Mouse (Mus musculus): Measurements from ENCODE around the gene Gps2. TPM values are rescaled to one million over a fixed set of nuclear protein-coding genes. Genes with fewer than 3 reads are reported as not detected.
A peak's percentile ranks its signal among the peaks of the same experiment; 100 is the strongest.
"Not testable (repeated sequence)": the region's sequence is repeated elsewhere in the genome, so short reads cannot be mapped to it uniquely, and the experiment has no call there.

The Gps2 gene
- polyA plus RNA-seq, 1 experiment from 2014 or later = 90.8 TPM

DNA sequence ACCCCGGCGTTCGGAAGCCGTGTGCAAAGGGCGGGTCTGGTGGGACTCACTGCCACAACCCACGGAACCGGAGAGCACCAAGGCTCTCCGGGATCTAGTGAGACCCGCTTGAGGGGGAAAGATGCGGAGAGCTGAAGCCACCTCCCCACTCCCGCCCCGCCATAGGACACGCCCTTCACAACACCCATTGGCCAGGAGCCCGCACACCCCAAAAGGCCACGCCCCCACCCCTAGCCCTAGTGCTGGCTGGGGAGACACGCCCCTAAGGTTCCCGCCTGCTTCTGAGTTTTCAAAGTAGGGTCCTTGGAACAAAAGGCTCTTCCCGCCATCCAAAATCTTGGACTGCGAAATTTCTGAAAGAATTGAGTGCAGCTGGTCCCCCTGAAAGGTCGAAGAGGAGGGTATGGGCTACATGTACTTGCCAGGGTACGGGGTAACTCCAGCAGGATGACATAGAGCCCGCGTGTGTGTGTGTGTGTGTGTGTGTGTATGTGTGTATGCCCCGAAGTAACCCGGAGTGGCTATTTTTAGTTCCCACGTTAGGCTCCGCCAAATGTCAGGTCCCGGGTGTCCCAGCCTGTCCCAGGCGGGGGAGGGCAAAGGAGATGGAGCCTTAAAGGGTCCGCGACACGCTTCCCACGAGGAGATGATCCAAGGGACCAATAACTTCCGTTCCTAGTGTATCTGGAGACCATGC is 34.5 kb downstream of the Gps2 start, which contains the start of gene Slc2a4:
Gene Slc2a4, minus strand, starts transcription at position 123 of the 697 bp plus-strand sequence.
- DNase-seq (ENCODE audit: low spot score) (peak; percentile 99), ATAC-seq (ENCODE audit: insufficient number of reproducible peaks, low FRiP score, low TSS enrichment, low read depth) (peak; percentile 94)
- peak within 1 kb of the TSS; percentile 53 for H3K4me3 ChIP-seq (ENCODE audit: low read depth, low read length)
- peak within 1 kb of the TSS; percentile 85 for H3K9ac ChIP-seq (ENCODE audit: low read length)
- H3K36me3 ChIP-seq (ENCODE audit: control insufficient read depth, insufficient read depth, low read length) = peaks cover 7% of the 10 kb centered on the region; the same call in 1 of the 2 replicates
- under 1% methylated on average over 34 of the region's 34 CpGs for WGBS
- no peaks in the 10 kb centered on the region for H3K9me3 ChIP-seq (ENCODE audit: control insufficient read depth, low read length)
- no peaks in the 10 kb centered on the region for H3K27me3 ChIP-seq (ENCODE audit: control insufficient read depth, insufficient read depth, low read length)
- H3K4me1 ChIP-seq (ENCODE audit: control insufficient read depth, insufficient read depth, low read length) = peaks cover 7% of the 10 kb centered on the region; the same call in 1 of the 2 replicates
- peak within 1 kb of the TSS; percentile 82 for H3K4me2 ChIP-seq (ENCODE audit: low read depth, severe bottlenecking)
- H3K27ac ChIP-seq (replicated peaks; ENCODE audit: low read depth, low read length) = peak within 1 kb of the TSS; percentile 95

DNA sequence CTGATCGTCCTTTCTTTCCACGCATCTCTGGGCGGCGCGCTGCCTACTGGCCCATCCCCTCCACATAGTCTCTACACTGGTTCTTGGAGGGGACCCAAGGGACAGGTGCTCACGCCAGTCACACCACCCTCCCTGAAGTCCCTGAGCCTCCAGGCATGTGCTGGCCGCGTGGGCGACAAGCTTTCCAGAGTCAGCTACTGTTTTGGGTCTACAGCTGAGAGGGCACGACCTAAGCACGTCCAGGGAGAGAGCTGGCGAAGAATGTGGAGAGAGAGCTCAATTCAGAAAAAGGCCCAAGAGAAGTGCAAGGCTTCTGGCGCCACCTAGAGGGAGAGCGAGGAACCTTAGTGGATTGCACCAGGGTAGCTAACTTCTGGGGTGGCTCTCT is 35.1 kb downstream of the Gps2 start:
- H3K27me3 ChIP-seq (ENCODE audit: control insufficient read depth, insufficient read depth, low read length) = no peaks in the 10 kb centered on the region
- no peaks in the 10 kb centered on the region for H3K9me3 ChIP-seq (ENCODE audit: control insufficient read depth, low read length)
- peaks cover 7% of the 10 kb centered on the region; the same call in 1 of the 2 replicates for H3K4me1 ChIP-seq (ENCODE audit: control insufficient read depth, insufficient read depth, low read length)
- ATAC-seq (ENCODE audit: insufficient number of reproducible peaks, low FRiP score, low TSS enrichment, low read depth) (peak; percentile 48), DNase-seq (ENCODE audit: low spot score) (peak; percentile 98)
- WGBS = 0% methylated on average over 14 of the region's 14 CpGs
- peak overlapping the region; percentile 85 for H3K9ac ChIP-seq (ENCODE audit: low read length)
- peak overlapping the region; percentile 53 for H3K4me3 ChIP-seq (ENCODE audit: low read depth, low read length)
- H3K36me3 ChIP-seq (ENCODE audit: control insufficient read depth, insufficient read depth, low read length) = peaks cover 7% of the 10 kb centered on the region; the same call in 1 of the 2 replicates
- peak overlapping the region; percentile 82 for H3K4me2 ChIP-seq (ENCODE audit: low read depth, severe bottlenecking)
- peak overlapping the region; percentile 95 for H3K27ac ChIP-seq (replicated peaks; ENCODE audit: low read depth, low read length)

DNA sequence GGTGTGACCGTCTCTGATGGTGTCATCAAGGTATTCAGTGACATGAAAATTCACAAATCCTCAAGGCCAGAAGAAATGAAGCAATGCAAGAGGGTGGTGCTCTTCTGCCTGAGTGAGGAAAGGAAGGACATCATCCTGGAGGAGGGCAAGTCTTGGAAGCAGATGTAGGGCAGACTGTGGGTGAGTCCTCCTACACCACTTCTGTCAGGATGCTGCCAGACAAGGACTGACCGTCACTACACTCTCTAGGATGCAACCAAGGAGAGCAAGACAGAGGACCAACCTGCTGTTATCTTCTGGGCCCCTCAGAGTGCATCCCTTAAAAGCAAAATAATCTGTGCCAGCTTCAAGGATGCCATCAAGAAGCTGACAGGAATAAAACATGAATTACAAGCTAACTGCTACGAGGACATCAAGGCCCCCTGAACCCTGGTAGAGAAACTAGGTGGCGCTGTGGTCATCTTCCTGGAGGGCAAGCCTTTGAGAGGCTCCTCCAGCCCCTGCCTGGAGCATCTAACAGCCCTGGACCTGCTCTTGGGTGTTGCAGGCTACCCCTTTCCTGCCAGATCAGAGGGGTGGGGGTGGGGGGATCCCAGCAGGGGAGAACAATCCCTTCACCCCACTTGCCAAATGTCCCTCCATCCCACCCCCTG is 37.2 kb downstream of the Gps2 start:
- DNase-seq (ENCODE audit: low spot score) = no peak
- Histone ChIP-seq H3K4me1 (ENCODE audit: control insufficient read depth, insufficient read depth, low read length) (peaks cover 7% of the 10 kb centered on the region; the same call in 1 of the 2 replicates), H3K27me3 (ENCODE audit: control insufficient read depth, insufficient read depth, low read length) (no peaks in the 10 kb centered on the region), H3K4me2 (ENCODE audit: low read depth, severe bottlenecking) (no peak overlapping the region), H3K27ac (replicated peaks; ENCODE audit: low read depth, low read length) (no peak overlapping the region), H3K9me3 (ENCODE audit: control insufficient read depth, low read length) (no peaks in the 10 kb centered on the region), H3K9ac (ENCODE audit: low read length) (no peak overlapping the region), H3K36me3 (ENCODE audit: control insufficient read depth, insufficient read depth, low read length) (no peaks in the 10 kb centered on the region), H3K4me3 (ENCODE audit: low read depth, low read length) (no peak overlapping the region)
- 41% methylated on average over 4 of the region's 4 CpGs for WGBS
- ATAC-seq (ENCODE audit: insufficient number of reproducible peaks, low FRiP score, low TSS enrichment, low read depth) = no peak

DNA sequence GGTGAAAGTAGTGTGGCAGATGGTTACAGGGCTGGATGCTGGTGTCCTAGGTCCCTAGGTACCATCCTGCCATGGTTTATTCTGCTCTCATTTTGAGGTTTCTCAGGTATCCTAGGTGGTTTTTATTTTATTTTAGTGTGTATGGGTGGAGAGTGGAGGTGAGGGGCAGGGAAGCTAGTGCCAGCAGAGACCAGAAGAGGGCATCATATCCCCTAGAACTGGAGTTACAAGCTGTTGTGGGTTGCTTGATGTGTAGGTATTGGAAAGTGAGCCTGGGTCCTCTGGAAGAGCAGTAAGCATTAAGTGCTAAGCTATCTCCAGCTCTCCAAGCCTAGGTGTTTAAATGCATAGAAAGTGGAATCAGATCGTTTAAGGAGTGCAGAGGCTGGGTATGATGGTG is 38.6 kb downstream of the Gps2 start:
- ATAC-seq (ENCODE audit: insufficient number of reproducible peaks, low FRiP score, low TSS enrichment, low read depth) = no peak
- Histone ChIP-seq H3K4me1 (ENCODE audit: control insufficient read depth, insufficient read depth, low read length) (peaks cover 3% of the 10 kb centered on the region; the same call in 1 of the 2 replicates), H3K9me3 (ENCODE audit: control insufficient read depth, low read length) (no peaks in the 10 kb centered on the region), H3K27me3 (ENCODE audit: control insufficient read depth, insufficient read depth, low read length) (no peaks in the 10 kb centered on the region), H3K27ac (replicated peaks; ENCODE audit: low read depth, low read length) (no peak overlapping the region), H3K9ac (ENCODE audit: low read length) (no peak overlapping the region), H3K4me2 (ENCODE audit: low read depth, severe bottlenecking) (no peak overlapping the region), H3K4me3 (ENCODE audit: low read depth, low read length) (no peak overlapping the region), H3K36me3 (ENCODE audit: control insufficient read depth, insufficient read depth, low read length) (no peaks in the 10 kb centered on the region)
- no peak for DNase-seq (ENCODE audit: low spot score)
- 63% methylated on average over 1 of the region's 1 CpGs for WGBS

DNA sequence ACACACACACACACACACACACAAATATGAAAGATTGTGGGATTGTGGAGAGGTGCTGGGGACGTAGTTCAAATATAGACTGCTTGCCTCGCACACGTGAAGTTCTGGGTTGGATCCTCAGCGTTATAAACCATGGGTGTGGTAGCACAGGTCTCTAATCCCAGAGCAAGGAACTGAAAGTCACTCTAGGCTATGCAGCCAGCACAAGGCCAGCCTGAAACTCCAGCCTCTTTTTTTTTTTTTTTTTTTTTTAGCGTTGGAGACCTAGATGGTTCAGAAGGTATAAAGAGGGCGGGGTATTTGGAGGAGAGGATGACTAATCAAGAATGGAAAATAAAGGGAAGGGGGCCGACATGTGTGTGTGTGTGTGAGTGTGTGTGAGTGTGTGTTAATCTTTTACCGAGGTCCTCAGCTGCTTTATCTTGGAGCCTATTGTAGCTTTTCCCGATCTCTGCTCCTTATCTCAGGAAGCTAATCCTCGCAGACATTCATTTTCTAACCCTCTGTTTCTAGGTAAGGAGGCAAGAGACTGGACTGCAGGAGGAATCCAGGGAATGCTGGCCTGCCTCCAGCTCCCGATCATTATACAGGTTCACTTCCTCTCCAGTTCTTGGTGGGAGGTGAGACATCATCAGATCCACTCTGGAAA is 39.7 kb downstream of the Gps2 start:
- Histone ChIP-seq H3K4me1 (ENCODE audit: control insufficient read depth, insufficient read depth, low read length) (no peaks in the 10 kb centered on the region), H3K27me3 (ENCODE audit: control insufficient read depth, insufficient read depth, low read length) (no peaks in the 10 kb centered on the region), H3K27ac (replicated peaks; ENCODE audit: low read depth, low read length) (no peak overlapping the region), H3K9ac (ENCODE audit: low read length) (no peak overlapping the region), H3K36me3 (ENCODE audit: control insufficient read depth, insufficient read depth, low read length) (no peaks in the 10 kb centered on the region), H3K4me3 (ENCODE audit: low read depth, low read length) (no peak overlapping the region), H3K4me2 (ENCODE audit: low read depth, severe bottlenecking) (no peak overlapping the region), H3K9me3 (ENCODE audit: control insufficient read depth, low read length) (no peaks in the 10 kb centered on the region)
- DNase-seq (ENCODE audit: low spot score) (no peak), ATAC-seq (ENCODE audit: insufficient number of reproducible peaks, low FRiP score, low TSS enrichment, low read depth) (no peak)
- whole genome bisulfite sequencing = 78% methylated on average over 11 of the region's 11 CpGs

DNA sequence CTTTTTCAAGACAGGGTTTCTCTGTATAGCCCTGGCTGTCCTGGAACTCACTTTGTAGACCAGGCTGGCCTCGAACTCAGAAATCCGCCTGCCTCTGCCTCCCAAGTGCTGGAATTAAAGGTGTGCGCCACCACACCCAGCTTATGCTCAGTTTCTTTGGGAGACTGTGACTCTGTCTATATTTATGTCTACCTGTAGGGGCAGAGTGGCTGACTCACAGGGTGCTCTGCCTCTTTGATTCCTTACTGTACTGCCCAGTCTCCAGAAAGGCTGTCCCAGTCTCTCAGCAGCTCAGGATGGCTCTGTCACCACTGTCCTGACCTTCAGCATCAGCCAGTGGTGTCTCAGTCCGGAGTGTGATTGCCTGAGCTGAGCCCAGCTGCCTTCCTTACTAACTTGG is 41.9 kb downstream of the Gps2 start:
- H3K4me2 ChIP-seq (ENCODE audit: low read depth, severe bottlenecking); H3K27me3 ChIP-seq (ENCODE audit: control insufficient read depth, insufficient read depth, low read length); ATAC-seq (ENCODE audit: insufficient number of reproducible peaks, low FRiP score, low TSS enrichment, low read depth); H3K9me3 ChIP-seq (ENCODE audit: control insufficient read depth, low read length); H3K9ac ChIP-seq (ENCODE audit: low read length); H3K4me1 ChIP-seq (ENCODE audit: control insufficient read depth, insufficient read depth, low read length); DNase-seq (ENCODE audit: low spot score); H3K4me3 ChIP-seq (ENCODE audit: low read depth, low read length); H3K27ac ChIP-seq (replicated peaks; ENCODE audit: low read depth, low read length); H3K36me3 ChIP-seq (ENCODE audit: control insufficient read depth, insufficient read depth, low read length): not testable (repeated sequence)
- WGBS = 77% methylated on average over 3 of the region's 4 CpGs

DNA sequence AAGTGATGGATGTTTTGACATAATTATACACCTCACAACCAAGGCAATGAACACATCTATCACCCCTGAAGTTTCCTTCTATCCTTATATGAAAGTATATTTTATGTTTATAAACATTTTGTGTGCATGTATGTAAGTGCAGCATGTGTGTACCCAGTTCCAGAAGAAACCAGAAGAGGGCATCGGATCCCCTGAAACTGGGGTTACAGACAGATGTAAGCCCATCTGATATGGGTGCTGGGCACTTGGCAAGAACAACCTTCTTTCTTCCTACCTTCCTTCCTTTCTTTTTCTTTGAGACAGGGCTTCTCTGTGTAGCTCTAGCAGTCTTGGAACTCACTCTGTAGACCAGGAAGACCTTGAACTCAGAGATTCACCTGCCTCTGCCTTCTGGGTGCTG is 42.5 kb downstream of the Gps2 start:
- Histone ChIP-seq H3K4me3 (ENCODE audit: low read depth, low read length) (no peak overlapping the region), H3K4me1 (ENCODE audit: control insufficient read depth, insufficient read depth, low read length) (no peaks in the 10 kb centered on the region)
- 71% methylated on average over 1 of the region's 1 CpGs for WGBS

DNA sequence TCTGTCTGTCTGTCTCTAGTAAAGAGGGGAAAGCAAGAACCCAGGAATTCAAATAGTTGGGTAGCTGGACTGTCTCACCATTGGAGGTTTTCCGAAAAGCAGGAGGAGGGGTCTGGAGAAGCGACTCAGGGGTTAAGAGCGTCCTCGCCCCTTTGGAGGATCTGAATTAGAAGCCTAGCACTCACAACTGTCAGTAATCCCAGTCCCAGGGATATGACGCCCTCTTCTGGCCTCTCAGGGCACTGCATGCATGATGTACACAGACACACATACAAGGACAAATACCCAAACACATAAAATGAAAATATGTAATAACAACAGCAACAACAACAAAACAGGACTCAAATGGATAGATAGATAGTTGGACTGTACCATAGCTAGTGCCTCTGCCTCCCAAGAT is 46.9 kb downstream of the Gps2 start:
- Histone ChIP-seq H3K4me3 (ENCODE audit: low read depth, low read length) (no peak overlapping the region), H3K9ac (ENCODE audit: low read length) (no peak overlapping the region), H3K4me2 (ENCODE audit: low read depth, severe bottlenecking) (no peak overlapping the region), H3K36me3 (ENCODE audit: control insufficient read depth, insufficient read depth, low read length) (no peaks in the 10 kb centered on the region), H3K27me3 (ENCODE audit: control insufficient read depth, insufficient read depth, low read length) (peaks cover 30% of the 10 kb centered on the region), H3K4me1 (ENCODE audit: control insufficient read depth, insufficient read depth, low read length) (no peaks in the 10 kb centered on the region), H3K9me3 (ENCODE audit: control insufficient read depth, low read length) (no peaks in the 10 kb centered on the region), H3K27ac (replicated peaks; ENCODE audit: low read depth, low read length) (no peak overlapping the region)
- WGBS = 31% methylated on average over 5 of the region's 5 CpGs
- no peak for DNase-seq (ENCODE audit: low spot score)
- no peak for ATAC-seq (ENCODE audit: insufficient number of reproducible peaks, low FRiP score, low TSS enrichment, low read depth)

More for the DNA sequence above, 42.5 kb downstream of the Gps2 start:
- H3K36me3 ChIP-seq (ENCODE audit: control insufficient read depth, insufficient read depth, low read length) = no peaks in the 10 kb centered on the region
- no peak overlapping the region for H3K27ac ChIP-seq (replicated peaks; ENCODE audit: low read depth, low read length)
- no peak overlapping the region for H3K4me2 ChIP-seq (ENCODE audit: low read depth, severe bottlenecking)
- ATAC-seq (ENCODE audit: insufficient number of reproducible peaks, low FRiP score, low TSS enrichment, low read depth) = no peak
- H3K27me3 ChIP-seq (ENCODE audit: control insufficient read depth, insufficient read depth, low read length) = no peaks in the 10 kb centered on the region
- no peak overlapping the region for H3K9ac ChIP-seq (ENCODE audit: low read length)
- no peak for DNase-seq (ENCODE audit: low spot score)
- no peaks in the 10 kb centered on the region for H3K9me3 ChIP-seq (ENCODE audit: control insufficient read depth, low read length)

Data from limb, embryonic 11.5 days (tissue).